Mouse (Mus musculus) right cerebral cortex, adult 18-20 months (tissue): ENCODE measurements around the gene Slain2.
"Not testable (repeated sequence)": the region's sequence is repeated elsewhere in the genome, so short reads cannot be mapped to it uniquely, and the experiment has no call there.

Experiments
- DNase-seq: peaks from one replicate; pipeline ENCODE4 v3.0.0; 2022; ENCODE audit warnings: mixed read lengths

The Slain2 gene

GRCm38 (mm10) chr5:72901866-72902265 is 12.2 kb upstream of the Slain2 start:
- DNase-seq, result no peak

GRCm38 (mm10) chr5:72902312-72902711 is 11.8 kb upstream of the Slain2 start:
- no peak for DNase-seq

DNA sequence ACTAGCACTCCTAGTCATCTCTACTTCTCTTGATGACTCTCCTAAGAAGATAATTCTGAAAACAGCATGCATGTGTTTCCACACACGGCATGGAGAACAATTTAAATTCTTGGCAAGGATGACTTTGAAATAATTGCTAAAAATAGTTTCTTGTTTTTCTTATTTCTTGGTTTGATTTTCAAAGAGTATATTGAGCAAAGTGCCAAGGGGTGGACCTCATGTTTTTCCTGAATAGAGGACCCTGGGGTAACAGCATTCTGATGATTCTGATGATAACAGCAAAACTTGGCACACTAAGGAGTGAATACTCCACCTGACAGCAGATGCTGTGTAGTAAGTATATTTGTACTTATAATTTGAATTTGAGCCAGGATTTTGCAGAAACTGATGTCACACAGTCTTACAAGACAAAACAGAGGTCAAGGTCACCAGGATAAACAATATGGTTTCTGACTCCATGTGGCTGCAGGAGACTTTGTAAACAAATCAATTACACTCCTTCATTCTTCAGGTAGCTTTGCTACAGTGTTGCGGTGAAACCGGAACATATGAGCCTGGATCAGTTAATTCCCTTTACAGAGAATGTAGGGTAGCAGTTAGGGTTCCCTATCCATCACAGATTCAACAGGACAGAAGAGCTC is 11.1 kb upstream of the Slain2 start:
- DNase-seq, result no peak

- no peak for DNase-seq
These were observed 9.0 kb upstream of the Slain2 start for GRCm38 (mm10) chr5:72904903-72905790.

- DNase-seq, result no peak
These were observed 6.7 kb upstream of the Slain2 start for GRCm38 (mm10) chr5:72907402-72907801.

DNA sequence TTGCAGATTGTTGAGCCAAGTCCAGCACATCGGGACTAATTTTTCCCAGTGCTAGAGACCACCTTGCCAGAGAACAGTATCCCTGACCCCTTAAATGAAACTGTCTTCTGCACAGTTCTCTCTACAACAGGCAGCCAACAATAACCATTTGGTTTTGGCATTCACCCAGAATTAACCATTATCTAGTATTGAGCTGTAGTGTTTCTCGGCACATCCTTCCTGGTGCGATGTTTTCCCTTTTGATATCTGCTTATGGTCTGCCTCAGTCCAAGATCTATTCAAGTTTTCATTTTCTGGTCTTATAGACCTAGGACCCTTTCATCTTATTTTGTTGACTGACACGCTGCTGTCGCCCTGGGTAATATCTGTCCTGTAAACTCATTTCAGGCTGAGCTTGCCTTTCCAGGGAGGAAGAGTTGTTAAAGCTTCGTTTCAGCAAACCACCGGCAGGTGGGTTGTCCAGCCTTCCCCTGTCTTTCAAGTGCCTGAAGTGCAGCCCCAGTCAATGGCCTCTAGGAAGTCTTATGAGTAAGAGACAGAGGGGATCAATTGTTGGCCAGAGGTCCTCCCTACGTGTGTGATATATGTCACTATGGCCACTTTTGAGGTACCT is 5.7 kb upstream of the Slain2 start:
- DNase-seq, result no peak

DNA sequence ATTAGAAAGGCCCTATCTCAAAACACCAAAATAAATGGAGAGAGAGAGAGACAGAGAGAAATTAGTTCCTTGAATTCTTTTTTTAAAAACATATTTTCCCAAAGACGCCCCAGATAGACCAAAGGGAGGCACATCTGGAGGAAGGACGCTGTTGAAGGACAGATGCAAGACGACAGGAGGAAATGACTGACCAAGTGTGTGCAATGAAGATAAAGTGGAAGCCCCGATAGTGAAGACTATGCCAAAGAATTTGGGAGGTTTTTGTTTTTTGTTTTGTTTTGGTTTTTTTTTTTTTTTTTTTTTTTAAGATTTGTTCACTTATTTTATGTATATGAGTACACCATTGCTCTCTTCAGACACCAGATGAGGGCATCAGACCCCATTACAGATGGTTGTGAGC is 4.7 kb upstream of the Slain2 start:
- DNase-seq, result no peak

DNA sequence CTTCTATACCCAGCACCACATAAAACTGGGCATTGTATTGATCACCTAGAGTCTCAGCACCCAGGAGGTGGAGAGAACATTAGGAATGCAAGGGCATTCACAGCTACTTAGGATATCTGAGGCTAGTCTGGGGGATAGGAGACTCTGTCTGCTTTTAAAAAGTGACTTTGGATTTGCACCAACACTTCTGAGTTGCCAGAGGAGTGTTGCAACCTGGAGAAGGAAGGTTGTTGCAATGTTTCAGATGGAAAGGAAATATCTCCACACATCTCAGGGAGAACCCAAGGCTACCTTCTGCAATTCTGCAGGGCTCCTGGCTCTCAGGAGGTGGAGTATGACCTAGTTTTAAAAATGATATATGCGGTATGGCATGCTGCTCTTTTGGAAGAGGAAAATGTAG is 3.7 kb upstream of the Slain2 start:
- no peak for DNase-seq

- DNase-seq, result no peak
These were observed 2.8 kb upstream of the Slain2 start for GRCm38 (mm10) chr5:72911284-72911683.

GRCm38 (mm10) chr5:72914633-72915561 is 793 bp downstream of the Slain2 start:
- peak; percentile 18 for DNase-seq

DNA sequence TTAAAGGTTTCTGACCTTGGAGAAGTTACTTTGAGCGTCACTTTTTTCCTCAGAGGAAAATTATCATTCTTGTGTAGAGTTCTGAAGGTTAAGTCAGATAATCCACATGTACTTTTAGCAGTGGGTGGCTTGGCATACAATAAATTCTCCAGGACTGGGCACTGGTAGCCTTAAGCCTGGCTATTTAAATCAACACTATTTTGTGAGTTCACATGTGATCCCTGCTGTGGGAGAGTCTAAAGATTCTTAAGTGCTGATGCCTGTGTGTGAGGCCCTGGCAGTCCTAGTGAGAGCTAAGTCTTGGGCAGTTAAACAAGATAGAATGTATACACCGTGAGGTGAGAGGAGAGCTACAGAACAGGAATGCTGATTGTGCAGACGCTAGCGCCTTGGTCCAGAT is 1.9 kb downstream of the Slain2 start:
- DNase-seq, result no peak

DNA sequence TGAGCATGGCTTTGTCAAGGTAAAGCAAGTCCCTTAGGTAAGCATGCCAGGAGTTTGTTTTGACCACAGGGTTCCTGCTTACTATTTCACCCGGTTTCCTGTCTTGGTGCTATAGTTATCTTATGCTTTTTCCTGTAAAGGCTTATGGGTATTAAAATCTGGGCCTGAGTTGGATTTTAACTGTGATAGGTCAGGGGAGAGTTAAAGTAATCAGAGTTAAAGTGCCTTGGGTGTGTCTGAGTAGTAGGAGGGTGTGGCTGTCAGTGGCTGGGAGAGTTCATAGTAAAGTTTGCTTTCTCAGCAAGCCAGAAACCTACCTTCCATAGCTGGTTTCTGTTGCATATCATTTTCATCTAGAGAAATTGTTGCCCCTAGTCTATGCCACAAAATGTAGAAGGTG is 2.7 kb downstream of the Slain2 start:
- DNase-seq, result no peak

DNA sequence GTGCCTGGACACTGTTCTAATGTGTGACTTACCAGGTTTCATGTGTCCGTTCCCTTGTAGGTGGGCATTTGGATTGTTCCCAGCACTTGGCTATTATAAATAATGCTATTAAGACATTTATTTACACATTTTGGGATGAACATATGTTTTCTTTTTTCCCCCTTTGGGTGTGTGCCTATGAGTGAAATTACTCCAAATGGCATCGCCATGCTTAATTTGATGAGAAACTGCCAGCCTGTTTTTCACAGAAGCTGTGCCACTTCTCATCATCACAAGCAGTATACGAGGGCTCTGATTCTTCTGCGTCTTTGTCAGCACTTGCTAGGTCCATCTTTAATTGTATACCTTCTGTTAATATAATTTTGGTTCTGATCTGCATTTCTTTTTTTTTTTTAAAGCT is 6.3 kb downstream of the Slain2 start:
- DNase-seq, result no peak

GRCm38 (mm10) chr5:72921171-72921570 is 7.1 kb downstream of the Slain2 start:
- DNase-seq, result no peak

DNA sequence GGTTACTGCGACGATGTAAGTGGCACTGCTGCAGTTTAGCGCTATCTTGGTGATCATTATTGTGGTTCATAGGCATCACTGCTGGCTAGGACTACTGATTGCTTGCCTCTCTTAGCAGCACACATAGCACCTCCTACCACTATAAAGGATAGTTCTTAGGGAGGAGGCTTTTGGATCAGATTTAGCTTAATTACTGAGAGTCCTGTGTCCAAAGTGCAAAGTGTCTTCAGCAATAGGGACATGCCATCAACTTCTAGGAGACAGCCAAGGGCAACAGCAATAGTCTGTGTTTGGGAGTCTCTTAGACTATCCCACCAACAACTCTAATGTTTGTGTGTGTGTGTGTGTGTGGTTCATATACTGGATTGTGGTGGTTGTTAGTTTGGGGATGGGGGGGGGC is 8.7 kb downstream of the Slain2 start:
- DNase-seq, result no peak

DNA sequence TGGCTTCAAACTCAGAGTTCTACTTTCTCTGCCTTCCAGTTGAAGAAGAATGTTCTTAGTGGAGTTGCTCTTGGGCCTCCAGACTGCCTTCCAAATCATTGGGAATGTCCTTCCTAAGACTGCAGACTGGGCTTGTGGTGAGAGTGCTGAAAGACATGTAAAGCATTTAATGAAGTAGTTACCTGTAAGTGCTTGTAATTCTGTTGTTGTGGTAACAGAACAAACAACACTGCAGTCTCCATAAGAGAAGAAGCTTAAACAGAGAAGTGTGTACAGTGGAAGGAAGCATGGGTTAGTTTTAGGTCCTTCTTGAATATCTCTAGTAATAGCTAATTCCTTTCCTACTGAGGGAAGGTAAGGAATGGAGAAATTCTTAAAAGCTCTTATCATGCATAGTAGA is 13.0 kb downstream of the Slain2 start:
- DNase-seq, result no peak

GRCm38 (mm10) chr5:72933026-72933675 is 19.0 kb downstream of the Slain2 start:
- DNase-seq, result no peak

DNA sequence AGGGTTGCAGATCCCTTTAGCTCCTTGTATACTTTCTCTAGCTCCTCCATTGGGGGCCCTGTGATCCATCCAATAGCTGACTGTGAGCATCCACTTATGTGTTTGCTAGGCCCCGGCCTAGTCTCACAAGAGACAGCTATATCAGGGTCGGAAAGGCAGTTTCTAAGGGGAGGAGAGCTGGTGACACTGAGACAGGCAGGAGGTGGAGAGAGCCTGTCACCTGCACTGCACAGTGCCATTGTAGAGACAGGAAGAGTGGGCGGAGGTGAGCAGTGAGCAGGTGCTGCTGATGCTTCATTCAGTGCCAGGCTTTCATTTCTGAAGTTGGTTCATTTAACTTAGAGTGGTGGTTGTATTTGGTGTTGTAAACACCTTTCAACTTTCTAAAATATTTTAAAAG is 24.3 kb downstream of the Slain2 start:
- DNase-seq, result not testable (repeated sequence)

- DNase-seq, result no peak
These were observed 25.2 kb downstream of the Slain2 start for GRCm38 (mm10) chr5:72939311-72939710.

- DNase-seq, result no peak
These were observed 26.9 kb downstream of the Slain2 start for GRCm38 (mm10) chr5:72940906-72941432.

GRCm38 (mm10) chr5:72948136-72948535 is 34.0 kb downstream of the Slain2 start:
- DNase-seq, result no peak

GRCm38 (mm10) chr5:72950252-72950651 is 36.1 kb downstream of the Slain2 start:
- no peak for DNase-seq
